In genomic region chr6:146082476-146082875, GRCm38 (mm10) we compare ENCODE assay signal across 13 mouse cellular contexts.
"Had no signal": no experiment of that assay in that cellular context is flagged by ENCODE, and none has a peak within 500 bp of the region (broad histone marks: within the 10 kb centered on the region; RNA-seq: fewer than 3 reads in every experiment).

No protein-coding gene starts in this region.

- H3K4me1 ChIP-seq: neural tube, embryonic 12.5 days had no signal

- DNase-seq: kidney, postnatal 14 days; liver; lung, adult 18-20 months; right cerebral cortex, postnatal 4 days; spleen, adult 18-20 months; thymus, adult 18-20 months; thymus, postnatal 14 days had no signal

- H3K9me3 ChIP-seq: kidney, embryonic 15.5 days; limb, embryonic 12.5 days; neural tube, embryonic 12.5 days had no signal

- ATAC-seq: midbrain, embryonic 13.5 days had no signal

- H3K27ac ChIP-seq: kidney, embryonic 15.5 days; limb, embryonic 12.5 days; liver, embryonic 14.5 days; midbrain, embryonic 13.5 days; neural tube, embryonic 12.5 days had no signal

- H3K4me3 ChIP-seq: kidney, embryonic 15.5 days; limb, embryonic 12.5 days; midbrain, embryonic 13.5 days; myocyte; neural tube, embryonic 12.5 days had no signal

- H3K36me3 ChIP-seq: kidney, embryonic 15.5 days; limb, embryonic 12.5 days; midbrain, embryonic 13.5 days; neural tube, embryonic 12.5 days had no signal

- H3K27me3 ChIP-seq: kidney, embryonic 15.5 days; limb, embryonic 12.5 days; midbrain, embryonic 13.5 days; neural tube, embryonic 12.5 days had no signal
